Mouse (Mus musculus) hindbrain, embryonic 11.5 days (tissue): Measurements from ENCODE around the gene Prom2. TPM values are rescaled to one million over a fixed set of nuclear protein-coding genes. Genes with fewer than 3 reads are reported as not detected.
A peak's percentile ranks its signal among the peaks of the same experiment; 100 is the strongest.

Experiments used
- ATAC-seq: fragments of 200-750 bp; cut with Nextera tagmentation; 2 replicates; pipeline ENCODE4 v1.8.0; 2017; ENCODE audit warnings: mild to moderate bottlenecking, moderate TSS enrichment, moderate library complexity; ENCODE audit not compliant: low FRiP score
- DNase-seq: peaks from one replicate; pipeline ENCODE4 v3.0.0-alpha.2; 2015; ENCODE audit warnings: low spot score
- H3K27ac ChIP-seq: fragments of 300-500 bp; sonication (generic); 2 replicates; pipeline ENCODE4 v1.5.1; 2014; ENCODE audit warnings: mild to moderate bottlenecking, low read depth, low read length
- H3K27me3 ChIP-seq: fragments of 300-500 bp; sonication (generic); 2 replicates; pipeline ENCODE4 v1.6.1; 2014; ENCODE audit warnings: mild to moderate bottlenecking, low read length, moderate library complexity, mixed read lengths; ENCODE audit not compliant: control insufficient read depth, insufficient read depth
- H3K36me3 ChIP-seq: fragments of 300-500 bp; sonication (generic); 2 replicates; pipeline ENCODE4 v1.6.1; 2014; ENCODE audit warnings: mild to moderate bottlenecking, low read length, moderate library complexity, mixed read lengths; ENCODE audit not compliant: control insufficient read depth, insufficient read depth
- H3K4me1 ChIP-seq: fragments of 300-500 bp; sonication (generic); replicated peaks from 2 replicates; pipeline ENCODE4 v1.6.1; 2014; ENCODE audit warnings: low read length, mixed read lengths; ENCODE audit not compliant: control insufficient read depth, insufficient read depth
- H3K4me2 ChIP-seq: fragments of 300-500 bp; sonication (generic); replicated peaks from 2 replicates; pipeline ENCODE4 v1.6.1; 2014; ENCODE audit warnings: mild to moderate bottlenecking, low read depth, low read length
- H3K4me3 ChIP-seq: fragments of 300-500 bp; sonication (generic); 2 replicates; pipeline ENCODE4 v1.5.1; 2014; ENCODE audit warnings: low read depth, low read length
- H3K9ac ChIP-seq: fragments of 300-500 bp; sonication (generic); 2 replicates; pipeline ENCODE4 v1.6.1; 2014; ENCODE audit warnings: low read depth, low read length
- H3K9me3 ChIP-seq: fragments of 300-500 bp; sonication (generic); 2 replicates; pipeline ENCODE4 v1.6.1; 2016; ENCODE audit warnings: low read length; ENCODE audit not compliant: control insufficient read depth
- WGBS: fragments of 180-500 bp; shearing (Covaris S2); extraction: QIAGEN DNeasy Blood & Tissue Kit; methylation state at CpG from one replicate; pipeline ENCODE4 v1.1.7; 2014; 5-methylcytosine and 5-hydroxymethylcytosine counted together
- polyA plus RNA-seq: library from polyadenylated mRNA; unstranded; fragments of >200 nt; fragmentation: Nextera tagmentation; extraction: Ambion mirVana; gene quantifications from 2 replicates; pipeline ENCODE4 v1.2.1, GENCODE M21; 2014

The Prom2 gene
- polyA plus RNA-seq, 1 experiment from 2014 or later = 0.86 TPM

- Histone ChIP-seq H3K27ac (no peak overlapping the region), H3K4me1 (no peaks in the 10 kb centered on the region), H3K36me3 (no peaks in the 10 kb centered on the region), H3K9ac (no peak overlapping the region; the same call in 1 of the 2 replicates), H3K9me3 (no peaks in the 10 kb centered on the region), H3K4me2 (peak overlapping the region; percentile 21; the same call in 1 of the 2 replicates), H3K4me3 (0 out of 2 replicates have a peak overlapping the region, but pooled peaks have one; percentile 8), H3K27me3 (peaks cover 2% of the 10 kb centered on the region; the same call in 1 of the 2 replicates)
- 22% methylated on average over 18 of the region's 18 CpGs for WGBS
- peak; percentile 99 for ATAC-seq
- DNase-seq = peak; percentile 95
Observed at GRCm38 (mm10) chr2:127559070-127559966, 18.1 kb upstream of the Prom2 start.

- H3K4me1 ChIP-seq = no peaks in the 10 kb centered on the region
- DNase-seq = peak; percentile 4
- no peak overlapping the region for H3K4me3 ChIP-seq
- no peaks in the 10 kb centered on the region for H3K27me3 ChIP-seq
- WGBS = 55% methylated on average over 5 of the region's 5 CpGs
- H3K9me3 ChIP-seq = no peaks in the 10 kb centered on the region
- no peak for ATAC-seq
- no peak overlapping the region for H3K27ac ChIP-seq
- H3K9ac ChIP-seq = no peak overlapping the region
- no peak overlapping the region for H3K4me2 ChIP-seq
- no peaks in the 10 kb centered on the region for H3K36me3 ChIP-seq
Observed at GRCm38 (mm10) chr2:127551078-127551477, 9.8 kb upstream of the Prom2 start.

- Histone ChIP-seq H3K27me3 (no peaks in the 10 kb centered on the region), H3K9ac (no peak overlapping the region), H3K4me2 (no peak overlapping the region), H3K9me3 (no peaks in the 10 kb centered on the region), H3K36me3 (no peaks in the 10 kb centered on the region), H3K27ac (no peak overlapping the region), H3K4me1 (no peaks in the 10 kb centered on the region), H3K4me3 (no peak overlapping the region)
- ATAC-seq (no peak), DNase-seq (no peak)
- WGBS = 84% methylated on average over 1 of the region's 1 CpGs
Observed at GRCm38 (mm10) chr2:127550446-127550845, 9.2 kb upstream of the Prom2 start.

GRCm38 (mm10) chr2:127549711-127550110 is 8.4 kb upstream of the Prom2 start:
- Histone ChIP-seq H3K4me1 (no peaks in the 10 kb centered on the region), H3K4me2 (no peak overlapping the region), H3K36me3 (no peaks in the 10 kb centered on the region), H3K9me3 (no peaks in the 10 kb centered on the region), H3K27me3 (no peaks in the 10 kb centered on the region), H3K4me3 (no peak overlapping the region), H3K27ac (no peak overlapping the region), H3K9ac (no peak overlapping the region)
- no peak for ATAC-seq
- DNase-seq = no peak

GRCm38 (mm10) chr2:127548342-127549074 is 7.2 kb upstream of the Prom2 start:
- Histone ChIP-seq H3K9me3 (no peaks in the 10 kb centered on the region), H3K9ac (no peak overlapping the region), H3K4me1 (no peaks in the 10 kb centered on the region), H3K36me3 (no peaks in the 10 kb centered on the region), H3K4me3 (no peak overlapping the region), H3K4me2 (no peak overlapping the region), H3K27me3 (no peaks in the 10 kb centered on the region), H3K27ac (no peak overlapping the region)
- DNase-seq = no peak
- 81% methylated on average over 5 of the region's 5 CpGs for WGBS
- ATAC-seq = no peak

- Histone ChIP-seq H3K27ac (no peak overlapping the region), H3K9me3 (no peaks in the 10 kb centered on the region), H3K27me3 (peaks cover 37% of the 10 kb centered on the region), H3K4me3 (no peak overlapping the region), H3K4me2 (no peak overlapping the region), H3K9ac (no peak overlapping the region), H3K36me3 (no peaks in the 10 kb centered on the region), H3K4me1 (no peaks in the 10 kb centered on the region; the same call in 1 of the 2 replicates)
- DNase-seq (no peak), ATAC-seq (no peak)
- WGBS = 90% methylated on average over 2 of the region's 2 CpGs
Observed at GRCm38 (mm10) chr2:127541697-127542096, 430 bp upstream of the Prom2 start.

- H3K9me3 ChIP-seq = no peaks in the 10 kb centered on the region
- no peak overlapping the region for H3K4me3 ChIP-seq
- no peak overlapping the region for H3K4me2 ChIP-seq
- no peak overlapping the region for H3K9ac ChIP-seq
- DNase-seq = peak; percentile 54
- no peaks in the 10 kb centered on the region for H3K36me3 ChIP-seq
- H3K4me1 ChIP-seq = no peaks in the 10 kb centered on the region; the same call in 1 of the 2 replicates
- H3K27ac ChIP-seq = no peak overlapping the region
- WGBS = 27% methylated on average over 4 of the region's 4 CpGs
- no peak for ATAC-seq
- H3K27me3 ChIP-seq = peaks cover 37% of the 10 kb centered on the region
Observed at GRCm38 (mm10) chr2:127539494-127539893, 1.8 kb downstream of the Prom2 start.

GRCm38 (mm10) chr2:127537548-127537947 is 3.7 kb downstream of the Prom2 start:
- no peak overlapping the region for H3K4me3 ChIP-seq
- H3K4me1 ChIP-seq = no peaks in the 10 kb centered on the region; the same call in 1 of the 2 replicates
- 66% methylated on average over 3 of the region's 3 CpGs for WGBS
- no peaks in the 10 kb centered on the region for H3K36me3 ChIP-seq
- no peak overlapping the region for H3K4me2 ChIP-seq
- no peaks in the 10 kb centered on the region for H3K9me3 ChIP-seq
- no peak overlapping the region for H3K9ac ChIP-seq
- H3K27me3 ChIP-seq = peaks cover 33% of the 10 kb centered on the region
- DNase-seq (no peak), ATAC-seq (no peak)
- H3K27ac ChIP-seq = no peak overlapping the region
